Mouse (Mus musculus) spleen, adult 2 months (tissue): Measurements from ENCODE around the gene D630003M21Rik.

Experiments used
- CTCF ChIP-seq: fragments of 200-500 bp; IDR thresholded peaks from 2 replicates; pipeline ENCODE4 v1.5.1; 2011; ENCODE audit warnings: mild to moderate bottlenecking, inconsistent platforms; ENCODE audit not compliant: insufficient read depth, insufficient read length, insufficient replicate concordance; ENCODE audit errors: extremely low read depth
- POLR2A ChIP-seq: fragments of 200-500 bp; IDR thresholded peaks from 2 replicates; pipeline ENCODE4 v1.6.1; 2011; ENCODE audit warnings: low read depth, low read length, inconsistent platforms

DNA sequence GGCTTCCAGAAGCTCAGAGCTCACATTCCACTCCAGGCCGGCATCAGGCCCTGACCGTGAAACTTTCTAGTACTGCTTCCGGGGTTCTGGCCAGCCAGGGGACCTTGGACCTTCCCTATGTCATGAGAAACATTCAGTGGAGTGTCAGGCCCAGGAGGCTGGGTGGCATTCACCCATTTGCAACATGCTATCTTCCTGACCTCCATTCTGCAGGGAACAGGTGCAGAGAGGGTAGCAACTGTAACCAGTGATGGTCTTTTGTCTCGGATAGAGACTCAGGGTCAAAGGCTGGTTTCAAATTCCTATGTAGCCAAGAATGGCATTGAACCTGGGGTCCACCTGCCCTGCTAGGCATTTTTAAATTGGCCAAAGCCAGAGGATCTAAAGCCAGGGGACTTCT, 25.3 kb downstream of the D630003M21Rik start:
- TF ChIP-seq POLR2A: no peak
- no peak for TF ChIP-seq CTCF
